Mouse (Mus musculus): ENCODE results near the gene Spire2.

GRCm38 (mm10) chr8:123342253-123342652 lies 9.7 kb downstream of the Spire2 start:
- TF ChIP-seq CTCF (IDR thresholded peaks at IDR 0.05; ENCODE audit: borderline replicate concordance, insufficient read depth, low read length) = no peak
- TF ChIP-seq POLR2A (IDR thresholded peaks at IDR 0.05; ENCODE audit: low read depth, low read length) = no peak
